Mouse (Mus musculus) lung, postnatal 4 days (tissue): Measurements from ENCODE around the gene Ugt2a2.
"Not testable (repeated sequence)": the region's sequence is repeated elsewhere in the genome, so short reads cannot be mapped to it uniquely, and the experiment has no call there.

Experiments
- DNase-seq, 2 experiments: peaks; one replicate each; pipeline ENCODE4 v3.0.0; 2021

Gene Ugt2a2

DNA sequence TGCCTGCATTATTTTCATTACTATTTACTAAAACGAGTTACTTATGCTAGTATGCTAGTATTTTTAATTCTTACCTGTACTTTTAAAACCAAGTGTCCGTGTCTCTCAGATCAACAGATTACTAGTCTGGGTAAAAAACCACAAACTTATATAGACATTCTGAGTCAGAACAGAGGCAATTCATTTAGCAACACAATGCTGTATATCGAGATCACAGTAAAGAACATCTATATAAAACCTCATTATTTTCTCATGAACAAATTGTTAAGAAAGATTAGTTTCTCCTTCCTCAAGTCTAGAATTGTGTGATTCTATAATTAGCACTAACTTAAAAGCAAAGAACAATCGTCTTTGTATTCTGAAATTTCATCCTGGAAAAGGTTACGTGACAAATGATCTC lies at the start of gene Ugt2a2:
Gene Ugt2a2, minus strand, starts transcription at position 101 of the 400 bp plus-strand sequence.
- DNase-seq, result no peak

- not testable (repeated sequence) for DNase-seq
Observed at GRCm38 (mm10) chr5:87523561-87523960, 41.5 kb upstream of the Ugt2a2 start.

DNA sequence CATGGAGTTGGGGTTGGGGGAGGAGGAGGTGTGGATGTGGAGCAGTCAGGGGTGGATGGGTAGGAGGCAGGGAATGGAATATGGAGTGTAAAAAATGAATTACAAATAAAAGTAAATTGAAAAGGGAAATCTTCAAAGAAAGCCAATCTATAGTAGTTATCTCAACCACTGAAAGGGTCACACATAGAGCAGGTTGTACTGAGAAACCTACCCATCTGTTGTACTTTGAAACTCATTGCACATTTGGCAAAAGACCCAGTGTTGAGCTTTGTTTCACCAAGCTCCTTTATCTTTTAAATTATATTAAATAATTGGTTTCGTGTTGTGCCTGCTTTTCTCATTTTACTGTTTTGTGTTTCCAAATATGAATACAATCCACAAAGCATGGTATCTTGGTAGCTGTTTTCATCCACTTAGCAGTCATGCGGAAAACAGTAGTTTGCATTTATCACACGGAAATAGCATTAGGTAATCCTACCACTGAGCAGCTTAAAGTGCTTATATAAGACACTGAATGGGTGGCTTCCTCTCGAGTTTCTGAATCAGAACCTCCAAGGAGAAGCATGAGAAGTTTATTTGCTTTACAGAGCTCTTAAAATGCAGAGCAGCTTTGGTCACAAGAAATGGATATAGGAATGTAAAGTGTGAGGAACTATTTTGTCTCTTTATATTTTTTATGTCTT lies 23.9 kb upstream of the Ugt2a2 start:
- DNase-seq, result no peak

- no peak for DNase-seq
Observed at GRCm38 (mm10) chr5:87502687-87503086, 20.6 kb upstream of the Ugt2a2 start.

DNA sequence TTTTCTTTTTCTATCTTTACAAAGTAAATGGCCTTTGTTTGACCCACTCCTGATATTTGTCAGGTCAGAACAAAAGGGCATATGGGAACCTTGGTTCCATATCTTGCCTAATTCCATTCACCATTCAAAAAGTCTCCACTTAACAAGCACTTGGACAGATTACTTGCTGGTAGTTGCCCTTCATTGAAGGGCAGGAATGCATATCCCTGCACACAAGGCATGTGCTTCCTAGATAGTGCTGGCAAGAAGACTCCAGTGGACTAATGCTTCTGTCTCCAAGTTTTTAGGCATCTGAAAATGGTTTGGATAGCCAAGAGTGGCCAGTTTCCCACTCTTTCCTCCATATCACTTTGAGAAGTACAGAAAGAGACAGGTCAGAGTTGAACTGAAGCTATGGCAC lies 17.3 kb upstream of the Ugt2a2 start:
- no peak for DNase-seq

- DNase-seq, result no peak
Observed at GRCm38 (mm10) chr5:87498936-87499335, 16.9 kb upstream of the Ugt2a2 start.

GRCm38 (mm10) chr5:87490771-87491170 lies 8.7 kb upstream of the Ugt2a2 start, which contains the start of gene Ugt2a1:
Ugt2a1 (minus strand) TSS chr5:87490871.
- DNase-seq, result no peak

DNA sequence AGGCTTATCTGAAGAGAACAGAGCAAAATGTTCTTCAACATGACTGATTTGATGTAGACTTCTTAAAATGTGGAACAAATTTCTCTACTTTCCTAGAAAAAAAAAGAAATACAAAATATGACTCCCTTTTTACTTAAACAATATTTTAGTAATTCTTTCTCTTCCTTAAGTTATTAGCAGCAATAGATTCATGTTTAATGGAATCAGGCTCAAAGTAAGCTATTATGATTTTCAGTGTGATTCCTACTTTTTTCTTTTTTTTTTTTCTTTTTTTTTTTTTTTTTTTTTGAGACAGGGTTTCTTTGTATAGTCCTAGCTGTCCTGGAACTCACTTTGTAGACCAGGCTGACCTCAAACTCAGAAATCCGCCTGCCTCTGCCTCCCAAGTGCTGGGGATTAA lies 4.6 kb upstream of the Ugt2a2 start, which contains the start of gene Gm43638:
Gene Gm43638, minus strand, starts transcription at position 101 of the 400 bp plus-strand sequence.
- DNase-seq, result not testable (repeated sequence)

DNA sequence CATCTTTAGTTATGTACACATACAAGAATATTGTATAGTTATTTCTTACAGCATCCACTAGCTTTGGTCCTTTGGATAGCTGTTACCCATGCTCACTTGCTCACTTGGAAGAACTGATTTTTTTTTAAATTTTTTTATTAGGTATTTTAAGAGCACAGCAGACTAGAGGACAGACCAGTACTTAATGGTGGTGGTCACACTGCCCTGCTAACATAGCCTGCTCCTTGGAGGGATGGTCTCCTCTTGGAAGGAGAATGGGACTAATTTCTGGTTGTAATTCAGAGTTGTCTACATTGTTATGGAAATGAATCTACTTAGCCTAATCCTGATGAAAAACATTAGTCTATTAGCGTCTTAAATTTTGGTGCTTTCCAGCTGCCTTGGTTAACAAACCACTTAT lies 23.2 kb downstream of the Ugt2a2 start:
- DNase-seq, result no peak

DNA sequence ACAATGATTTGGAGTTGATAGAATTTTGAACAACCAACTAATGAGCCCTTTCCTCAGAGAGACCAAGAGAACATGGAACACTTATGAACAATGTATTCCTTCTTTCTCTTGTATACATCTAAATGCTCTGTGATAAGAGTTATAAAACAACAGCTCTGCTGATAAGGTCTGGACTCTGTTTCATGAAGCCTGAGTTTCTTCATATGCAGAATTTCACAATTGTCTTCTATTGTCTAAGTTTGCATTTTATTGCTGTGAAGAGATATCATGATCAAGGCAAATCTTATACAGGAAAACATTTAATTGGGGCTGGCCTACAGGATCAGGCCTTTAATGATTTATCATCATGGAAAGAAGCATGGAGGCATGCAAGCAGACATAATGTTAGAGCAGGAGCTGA lies 24.4 kb downstream of the Ugt2a2 start:
- DNase-seq, result no peak

DNA sequence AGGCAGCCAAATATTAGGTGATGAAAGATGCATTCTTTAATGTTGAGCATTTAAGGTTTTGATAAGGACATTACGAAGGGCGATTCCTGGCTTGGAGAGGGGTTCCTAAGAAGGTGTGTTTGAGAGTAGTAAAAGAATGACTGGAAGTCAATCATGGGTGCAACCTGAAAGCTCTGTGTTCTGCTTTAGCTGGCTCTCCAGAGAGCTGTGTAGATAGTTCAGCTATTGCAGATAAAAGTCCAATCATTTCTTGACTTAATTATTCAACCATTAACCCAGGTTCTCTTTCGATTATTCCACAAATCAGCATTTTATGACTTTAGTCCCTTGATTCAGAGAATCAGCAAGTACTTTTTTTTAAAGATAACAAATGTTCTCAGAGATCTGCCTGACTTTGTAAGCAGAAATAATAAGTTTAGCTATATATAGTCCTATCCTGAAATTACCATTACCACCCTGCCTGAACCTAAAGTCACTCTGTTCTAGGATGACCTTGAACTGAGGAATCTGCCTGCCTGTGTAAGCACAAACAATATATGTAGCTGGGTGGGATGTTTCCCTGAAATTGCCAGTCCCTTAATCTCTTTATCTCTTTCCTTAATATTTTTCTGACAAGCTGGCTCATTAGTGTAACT lies 25.7 kb downstream of the Ugt2a2 start:
- DNase-seq, result no peak

GRCm38 (mm10) chr5:87455519-87455918 lies 26.5 kb downstream of the Ugt2a2 start:
- DNase-seq, result no peak

GRCm38 (mm10) chr5:87452514-87452913 lies 29.5 kb downstream of the Ugt2a2 start:
- DNase-seq, result not testable (repeated sequence)

DNA sequence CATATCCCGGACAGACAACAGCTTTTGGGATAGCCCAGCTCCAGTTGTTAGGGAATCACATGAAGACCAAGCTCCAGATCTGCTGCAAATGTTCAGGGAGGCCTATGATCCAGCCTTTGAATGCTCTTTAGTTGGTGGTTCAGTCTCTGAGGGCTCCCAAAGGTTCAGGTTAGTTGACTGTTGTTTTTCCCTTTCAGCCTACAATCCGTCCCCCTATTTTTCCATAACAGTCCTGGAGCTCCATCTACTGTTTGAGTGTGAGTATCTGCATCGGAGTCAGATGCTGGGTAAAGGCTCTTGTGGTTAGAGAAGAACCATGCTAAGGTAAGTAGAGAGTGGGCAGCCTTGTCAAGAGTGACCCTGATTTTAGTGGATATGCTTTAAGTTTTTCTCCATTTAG lies 45.8 kb downstream of the Ugt2a2 start:
- DNase-seq, result no peak

GRCm38 (mm10) chr5:87425676-87426075 lies 56.4 kb downstream of the Ugt2a2 start:
- DNase-seq, result no peak

- not testable (repeated sequence) for DNase-seq
Observed at GRCm38 (mm10) chr5:87424041-87424440, 58.0 kb downstream of the Ugt2a2 start, which contains the start of gene Ugt2b38. Ugt2b38 (minus strand) TSS chr5:87424203.
